Mouse (Mus musculus): Measurements from ENCODE around the gene Pqlc2.

DNA sequence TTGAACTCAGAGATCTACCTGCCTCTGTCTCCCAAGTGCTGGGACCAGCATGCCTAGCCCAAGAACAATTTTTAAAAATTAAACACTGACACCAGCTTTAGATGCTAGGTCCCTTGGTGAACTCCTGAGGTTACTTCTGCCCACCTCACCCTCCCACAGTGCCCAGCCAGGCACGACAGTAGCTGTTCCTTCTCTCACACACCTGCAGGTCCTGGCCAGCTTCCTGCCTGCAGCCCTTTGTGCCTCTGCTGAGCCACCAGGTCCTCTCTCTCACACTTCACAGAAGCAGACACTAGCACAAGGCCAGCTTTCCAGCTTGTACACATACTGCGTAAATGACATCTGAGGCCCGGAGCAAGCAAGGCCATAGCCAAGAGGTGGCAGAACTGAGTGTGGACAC, 5.0 kb downstream of the Pqlc2 start:
- TF ChIP-seq CTCF (IDR thresholded peaks at IDR 0.05; ENCODE audit: control insufficient read depth, insufficient read depth, low read length) (no peak), POLR2A (IDR thresholded peaks at IDR 0.05; ENCODE audit: borderline replicate concordance, control insufficient read depth, low read depth, low read length) (no peak)
